ENCODE assay signal across 7 mouse cellular contexts in the genomic region with DNA sequence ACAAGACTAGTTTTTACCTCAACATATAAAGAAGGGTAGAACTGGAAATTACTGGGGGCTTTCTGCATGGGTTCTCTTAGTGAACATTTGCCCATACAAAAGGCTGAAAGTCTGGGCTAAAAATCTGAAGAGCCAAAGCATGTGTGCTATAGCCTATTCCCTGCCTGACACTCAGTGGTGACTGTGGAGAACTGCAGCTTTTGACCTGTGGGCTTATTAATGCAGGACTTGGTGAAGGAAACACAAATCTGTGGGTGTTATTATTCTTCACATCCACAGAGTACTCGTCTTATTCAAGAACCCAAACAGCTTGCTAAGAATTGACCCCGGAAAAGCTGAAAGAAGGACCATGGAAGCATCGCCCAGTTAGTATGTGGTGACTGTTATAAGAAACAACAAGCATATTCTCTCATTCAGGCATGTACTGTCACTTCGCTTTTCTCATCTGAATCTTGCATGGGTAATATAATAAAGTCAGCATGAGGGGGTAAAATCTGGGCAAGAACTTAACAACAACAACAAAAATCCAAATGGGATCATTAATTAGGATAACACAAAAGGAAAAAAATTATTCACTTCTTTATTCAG.
A peak's percentile ranks its signal among the peaks of the same experiment; 100 is the strongest.
DNase-seq lines count a peak whose midpoint lies in the region; ATAC-seq and TF ChIP-seq lines count a peak whose summit lies in the region.

No protein-coding gene starts in this region.

- TF ChIP-seq CTCF in liver, adult 2 months (IDR thresholded peaks at IDR 0.05; ENCODE audit: low read depth, low read length): peak; percentile 32; the same call in 1 of the 2 replicates

- H3K79me2 ChIP-seq in liver, adult 2 months (ENCODE audit: control insufficient read depth, insufficient read depth, low read length): no peaks in the 10 kb centered on the region

- 48% methylated on average over 4 of the region's 4 CpGs for WGBS in liver, adult 2 months
- 42% methylated on average over 4 of the region's 4 CpGs for WGBS in liver, embryonic 11.5 days
- WGBS in forebrain, embryonic 15.5 days: 55% methylated on average over 4 of the region's 4 CpGs
- whole genome bisulfite sequencing in midbrain, embryonic 13.5 days: 52% methylated on average over 4 of the region's 4 CpGs

- DNase-seq in liver, adult 2 months (ENCODE audit: extremely low read depth, low read depth, low spot score): peak; percentile 4
- DNase-seq in liver, embryonic 11.5 days (ENCODE audit: low spot score): no peak
- peak; percentile 36 for DNase-seq in cerebellum, adult 9-10 months
- no peak for DNase-seq in gastrocnemius, postnatal 10 days
- DNase-seq in thymus, adult 18-20 months: no peak

- H3K36me3 ChIP-seq in liver, adult 2 months (ENCODE audit: control insufficient read depth, insufficient read depth, low read length): no peaks in the 10 kb centered on the region
- H3K36me3 ChIP-seq in liver, embryonic 11.5 days (ENCODE audit: control insufficient read depth, insufficient read depth, low read length): no peaks in the 10 kb centered on the region
- H3K36me3 ChIP-seq in forebrain, embryonic 15.5 days: no peaks in the 10 kb centered on the region
- H3K36me3 ChIP-seq in midbrain, embryonic 13.5 days: no peaks in the 10 kb centered on the region

- no peak overlapping the region for H3K4me3 ChIP-seq in liver, adult 2 months (ENCODE audit: insufficient read depth, low read depth, low read length)
- no peak overlapping the region for H3K4me3 ChIP-seq in liver, embryonic 11.5 days (ENCODE audit: low read depth, low read length)
- H3K4me3 ChIP-seq in forebrain, embryonic 15.5 days: no peak overlapping the region
- H3K4me3 ChIP-seq in midbrain, embryonic 13.5 days (replicated peaks): no peak overlapping the region

- no peaks in the 10 kb centered on the region for H3K27me3 ChIP-seq in liver, adult 2 months (ENCODE audit: control insufficient read depth, insufficient read depth, low read length)
- H3K27me3 ChIP-seq in liver, embryonic 11.5 days (replicated peaks; ENCODE audit: control insufficient read depth, insufficient read depth, low read length): no peaks in the 10 kb centered on the region
- H3K27me3 ChIP-seq in forebrain, embryonic 15.5 days: no peaks in the 10 kb centered on the region
- no peaks in the 10 kb centered on the region for H3K27me3 ChIP-seq in midbrain, embryonic 13.5 days

- no peak overlapping the region for H3K4me2 ChIP-seq in liver, embryonic 11.5 days
- H3K4me2 ChIP-seq in forebrain, embryonic 15.5 days (replicated peaks): no peak overlapping the region
- H3K4me2 ChIP-seq in midbrain, embryonic 13.5 days (replicated peaks): no peak overlapping the region

- H3K4me1 ChIP-seq in liver, adult 2 months (ENCODE audit: control insufficient read depth, insufficient read depth, low read length): no peaks in the 10 kb centered on the region
- no peaks in the 10 kb centered on the region for H3K4me1 ChIP-seq in liver, embryonic 11.5 days (replicated peaks; ENCODE audit: control insufficient read depth, insufficient read depth, low read length)
- 0 out of 2 replicates have a peak, but pooled peaks cover 2% of the 10 kb centered on the region for H3K4me1 ChIP-seq in forebrain, embryonic 15.5 days
- no peaks in the 10 kb centered on the region for H3K4me1 ChIP-seq in midbrain, embryonic 13.5 days (replicated peaks)

- no peak for ATAC-seq in liver, embryonic 11.5 days (replicated peaks; ENCODE audit: low FRiP score)
- peak; percentile 94 for ATAC-seq in forebrain, embryonic 15.5 days (replicated peaks)
- ATAC-seq in midbrain, embryonic 13.5 days: peak; percentile 84

- H3K9ac ChIP-seq in liver, adult 2 months (ENCODE audit: low read depth, low read length): no peak overlapping the region
- H3K9ac ChIP-seq in liver, embryonic 11.5 days (ENCODE audit: low read depth, low read length): no peak overlapping the region
- H3K9ac ChIP-seq in forebrain, embryonic 15.5 days (replicated peaks): no peak overlapping the region
- H3K9ac ChIP-seq in midbrain, embryonic 13.5 days (replicated peaks): no peak overlapping the region

- TF ChIP-seq POLR2A in liver, adult 2 months (IDR thresholded peaks at IDR 0.05; ENCODE audit: extremely low read depth, insufficient read depth, low read length): no peak

- no peak overlapping the region for H3K27ac ChIP-seq in liver, adult 2 months (replicated peaks; ENCODE audit: insufficient read depth, low read depth, low read length)
- H3K27ac ChIP-seq in liver, embryonic 11.5 days (ENCODE audit: low read depth, low read length): no peak overlapping the region
- no peak overlapping the region for H3K27ac ChIP-seq in forebrain, embryonic 15.5 days (replicated peaks)
- H3K27ac ChIP-seq in midbrain, embryonic 13.5 days: no peak overlapping the region

- H3K9me3 ChIP-seq in liver, embryonic 11.5 days (ENCODE audit: control insufficient read depth, low read length): no peaks in the 10 kb centered on the region
- H3K9me3 ChIP-seq in forebrain, embryonic 15.5 days: no peaks in the 10 kb centered on the region
- no peaks in the 10 kb centered on the region for H3K9me3 ChIP-seq in midbrain, embryonic 13.5 days

Comparison
In these comparisons a context has a peak if more than half of its experiments do, and no peak if none do; other contexts are left out.
1. DNase-seq: peak in liver, adult 2 months (single experiment) and cerebellum, adult 9-10 months (single experiment); none in liver, embryonic 11.5 days (single experiment), gastrocnemius, postnatal 10 days (single experiment) and thymus, adult 18-20 months (0 of 2).